Mouse (Mus musculus) hindbrain, embryonic 11.5 days (tissue): ENCODE data around the gene Prkcd. TPM values are rescaled to one million over a fixed set of nuclear protein-coding genes. Genes with fewer than 3 reads are reported as not detected.

Source experiments
- ATAC-seq: fragments of 200-750 bp; cut with Nextera tagmentation; 2 replicates; pipeline ENCODE4 v1.8.0; 2017; ENCODE audit warnings: mild to moderate bottlenecking, moderate TSS enrichment, moderate library complexity; ENCODE audit not compliant: low FRiP score
- DNase-seq: peaks from one replicate; pipeline ENCODE4 v3.0.0-alpha.2; 2015; ENCODE audit warnings: low spot score
- H3K27ac ChIP-seq: fragments of 300-500 bp; sonication (generic); 2 replicates; pipeline ENCODE4 v1.5.1; 2014; ENCODE audit warnings: mild to moderate bottlenecking, low read depth, low read length
- H3K27me3 ChIP-seq: fragments of 300-500 bp; sonication (generic); 2 replicates; pipeline ENCODE4 v1.6.1; 2014; ENCODE audit warnings: mild to moderate bottlenecking, low read length, moderate library complexity, mixed read lengths; ENCODE audit not compliant: control insufficient read depth, insufficient read depth
- H3K36me3 ChIP-seq: fragments of 300-500 bp; sonication (generic); 2 replicates; pipeline ENCODE4 v1.6.1; 2014; ENCODE audit warnings: mild to moderate bottlenecking, low read length, moderate library complexity, mixed read lengths; ENCODE audit not compliant: control insufficient read depth, insufficient read depth
- H3K4me1 ChIP-seq: fragments of 300-500 bp; sonication (generic); replicated peaks from 2 replicates; pipeline ENCODE4 v1.6.1; 2014; ENCODE audit warnings: low read length, mixed read lengths; ENCODE audit not compliant: control insufficient read depth, insufficient read depth
- H3K4me2 ChIP-seq: fragments of 300-500 bp; sonication (generic); replicated peaks from 2 replicates; pipeline ENCODE4 v1.6.1; 2014; ENCODE audit warnings: mild to moderate bottlenecking, low read depth, low read length
- H3K4me3 ChIP-seq: fragments of 300-500 bp; sonication (generic); 2 replicates; pipeline ENCODE4 v1.5.1; 2014; ENCODE audit warnings: low read depth, low read length
- H3K9ac ChIP-seq: fragments of 300-500 bp; sonication (generic); 2 replicates; pipeline ENCODE4 v1.6.1; 2014; ENCODE audit warnings: low read depth, low read length
- H3K9me3 ChIP-seq: fragments of 300-500 bp; sonication (generic); 2 replicates; pipeline ENCODE4 v1.6.1; 2016; ENCODE audit warnings: low read length; ENCODE audit not compliant: control insufficient read depth
- WGBS: fragments of 180-500 bp; shearing (Covaris S2); extraction: QIAGEN DNeasy Blood & Tissue Kit; methylation state at CpG from one replicate; pipeline ENCODE4 v1.1.7; 2014; 5-methylcytosine and 5-hydroxymethylcytosine counted together
- polyA plus RNA-seq: library from polyadenylated mRNA; unstranded; fragments of >200 nt; fragmentation: Nextera tagmentation; extraction: Ambion mirVana; gene quantifications from 2 replicates; pipeline ENCODE4 v1.2.1, GENCODE M21; 2014

Gene Prkcd
- polyA plus RNA-seq, 1 experiment from 2014 or later, result 27.4 TPM

GRCm38 (mm10) chr14:30606817-30607216 is 19.2 kb downstream of the Prkcd start:
- H3K36me3 ChIP-seq, result no peaks in the 10 kb centered on the region
- no peak overlapping the region for H3K4me2 ChIP-seq
- 84% methylated on average over 5 of the region's 5 CpGs for WGBS
- H3K4me3 ChIP-seq, result no peak overlapping the region
- H3K9me3 ChIP-seq, result no peaks in the 10 kb centered on the region
- H3K27ac ChIP-seq, result no peak overlapping the region
- H3K4me1 ChIP-seq, result no peaks in the 10 kb centered on the region
- ATAC-seq (no peak), DNase-seq (no peak)
- H3K9ac ChIP-seq, result no peak overlapping the region
- H3K27me3 ChIP-seq, result no peaks in the 10 kb centered on the region

GRCm38 (mm10) chr14:30597142-30597541 is 28.9 kb downstream of the Prkcd start:
- Histone ChIP-seq H3K4me3 (no peak overlapping the region), H3K4me2 (no peak overlapping the region), H3K36me3 (0 out of 2 replicates have a peak, but pooled peaks cover 3% of the 10 kb centered on the region), H3K9ac (no peak overlapping the region), H3K9me3 (no peaks in the 10 kb centered on the region), H3K4me1 (peaks cover 12% of the 10 kb centered on the region), H3K27me3 (no peaks in the 10 kb centered on the region), H3K27ac (no peak overlapping the region)
- ATAC-seq, result no peak
- WGBS, result 79% methylated on average over 2 of the region's 2 CpGs
- DNase-seq, result no peak

GRCm38 (mm10) chr14:30596407-30596806 is 29.6 kb downstream of the Prkcd start:
- ATAC-seq (no peak), DNase-seq (no peak)
- H3K4me2 ChIP-seq, result no peak overlapping the region
- H3K4me1 ChIP-seq, result peaks cover 12% of the 10 kb centered on the region
- H3K27ac ChIP-seq, result no peak overlapping the region
- H3K4me3 ChIP-seq, result no peak overlapping the region
- H3K27me3 ChIP-seq, result no peaks in the 10 kb centered on the region
- WGBS, result 95% methylated on average over 3 of the region's 3 CpGs
- 0 out of 2 replicates have a peak, but pooled peaks cover 3% of the 10 kb centered on the region for H3K36me3 ChIP-seq
- H3K9ac ChIP-seq, result no peak overlapping the region
- H3K9me3 ChIP-seq, result no peaks in the 10 kb centered on the region

GRCm38 (mm10) chr14:30595576-30596313 is 30.3 kb downstream of the Prkcd start:
- Histone ChIP-seq H3K4me2 (no peak overlapping the region), H3K9ac (no peak overlapping the region), H3K4me1 (peaks cover 12% of the 10 kb centered on the region), H3K27me3 (no peaks in the 10 kb centered on the region), H3K27ac (no peak overlapping the region), H3K4me3 (no peak overlapping the region), H3K9me3 (no peaks in the 10 kb centered on the region), H3K36me3 (0 out of 2 replicates have a peak, but pooled peaks cover 3% of the 10 kb centered on the region)
- WGBS, result 88% methylated on average over 8 of the region's 8 CpGs
- no peak for DNase-seq
- no peak for ATAC-seq

GRCm38 (mm10) chr14:30594092-30594695 is 31.8 kb downstream of the Prkcd start:
- peaks cover 12% of the 10 kb centered on the region for H3K4me1 ChIP-seq
- peak; percentile 81 for DNase-seq
- H3K27ac ChIP-seq, result peak overlapping the region; percentile 78
- no peaks in the 10 kb centered on the region for H3K9me3 ChIP-seq
- 30% methylated on average over 7 of the region's 7 CpGs for WGBS
- H3K9ac ChIP-seq, result peak overlapping the region; percentile 36; the same call in 1 of the 2 replicates
- no peaks in the 10 kb centered on the region for H3K36me3 ChIP-seq
- no peak overlapping the region for H3K4me3 ChIP-seq
- ATAC-seq, result peak; percentile 95
- no peaks in the 10 kb centered on the region for H3K27me3 ChIP-seq
- H3K4me2 ChIP-seq, result no peak overlapping the region

- no peak overlapping the region for H3K4me2 ChIP-seq
- WGBS, result 51% methylated on average over 11 of the region's 11 CpGs
- H3K4me3 ChIP-seq, result no peak overlapping the region
These were observed 32.5 kb downstream of the Prkcd start for GRCm38 (mm10) chr14:30593279-30594091.

GRCm38 (mm10) chr14:30591417-30591816 is 34.6 kb downstream of the Prkcd start:
- peak; percentile 88 for DNase-seq
- no peak overlapping the region for H3K27ac ChIP-seq
- H3K27me3 ChIP-seq, result no peaks in the 10 kb centered on the region
- H3K4me1 ChIP-seq, result peaks cover 12% of the 10 kb centered on the region
- no peak overlapping the region for H3K4me3 ChIP-seq
- WGBS, result 9% methylated on average over 6 of the region's 6 CpGs
- H3K4me2 ChIP-seq, result no peak overlapping the region
- ATAC-seq, result no peak
- H3K9me3 ChIP-seq, result no peaks in the 10 kb centered on the region
- H3K36me3 ChIP-seq, result no peaks in the 10 kb centered on the region
- H3K9ac ChIP-seq, result no peak overlapping the region

More at GRCm38 (mm10) chr14:30593279-30594091, 32.5 kb downstream of the Prkcd start:
- Histone ChIP-seq H3K36me3 (no peaks in the 10 kb centered on the region), H3K27ac (peak overlapping the region; percentile 78), H3K4me1 (peaks cover 12% of the 10 kb centered on the region), H3K27me3 (no peaks in the 10 kb centered on the region), H3K9me3 (no peaks in the 10 kb centered on the region), H3K9ac (0 out of 2 replicates have a peak overlapping the region, but pooled peaks have one; percentile 3)
- DNase-seq, result peak; percentile 41
- peak; percentile 30; the same call in 1 of the 2 replicates for ATAC-seq

- H3K27ac ChIP-seq, result no peak overlapping the region
- H3K36me3 ChIP-seq, result no peaks in the 10 kb centered on the region
- DNase-seq (no peak), ATAC-seq (no peak)
- WGBS, result 71% methylated on average over 7 of the region's 7 CpGs
- H3K27me3 ChIP-seq, result no peaks in the 10 kb centered on the region
- H3K4me3 ChIP-seq, result no peak overlapping the region
- H3K9me3 ChIP-seq, result no peaks in the 10 kb centered on the region
- H3K9ac ChIP-seq, result 0 out of 2 replicates have a peak overlapping the region, but pooled peaks have one; percentile 23
- H3K4me2 ChIP-seq, result no peak overlapping the region
- peaks cover 12% of the 10 kb centered on the region for H3K4me1 ChIP-seq
These were observed 35.1 kb downstream of the Prkcd start for GRCm38 (mm10) chr14:30590918-30591317.
